Mouse (Mus musculus) MEL (cell line): Measurements from ENCODE around the gene Agl.

Experiments
- BHLHE40 ChIP-seq: IDR thresholded peaks from 2 replicates; pipeline ENCODE4 v1.6.1; 2012; ENCODE audit warnings: low read depth, mild to moderate bottlenecking, inconsistent platforms, low read length, improper control_type of control experiment, borderline replicate concordance
- CHD1 ChIP-seq: IDR thresholded peaks from 2 replicates; pipeline ENCODE4 v1.6.1; 2012; ENCODE audit warnings: low read depth, mild to moderate bottlenecking, inconsistent platforms, low read length, improper control_type of control experiment
- CTCF ChIP-seq, 3 experiments: IDR thresholded peaks in 2 of 3; conservative IDR thresholded peaks in 1 of 3; 2 replicates each; pipeline ENCODE4 v1.5.1; 2011 to 2012; ENCODE audit warnings: low read length in 3 of 3, low read depth in 2 of 3, mild to moderate bottlenecking in 2 of 3, improper control_type of control experiment in 1 of 3, inconsistent platforms in 1 of 3, mixed read lengths in 1 of 3, moderate library complexity in 1 of 3; ENCODE audit not compliant: control insufficient read depth in 1 of 3, insufficient read depth in 1 of 3, poor library complexity in 1 of 3, severe bottlenecking in 1 of 3
- EP300 ChIP-seq, 2 experiments: IDR thresholded peaks; 2 replicates each; pipeline ENCODE4 v1.6.1; 2011; ENCODE audit warnings: improper control_type of control experiment in 2 of 2, low read length in 2 of 2, low read depth in 1 of 2, mild to moderate bottlenecking in 1 of 2
- GABPA ChIP-seq: IDR thresholded peaks from 2 replicates; pipeline ENCODE4 v1.6.1; 2012; ENCODE audit warnings: low read depth, mild to moderate bottlenecking, inconsistent platforms, low read length, improper control_type of control experiment, moderate library complexity
- HCFC1 ChIP-seq: IDR thresholded peaks from 2 replicates; pipeline ENCODE4 v1.6.1; 2012; ENCODE audit warnings: low read depth, mild to moderate bottlenecking, inconsistent platforms, low read length, improper control_type of control experiment, moderate library complexity
- KAT2A ChIP-seq: conservative IDR thresholded peaks from 2 replicates; pipeline ENCODE4 v1.6.1; 2012; ENCODE audit warnings: low read depth, low read length, improper control_type of control experiment, inconsistent platforms
- POLR2A ChIP-seq, 2 experiments: IDR thresholded peaks; 2 replicates each; pipeline ENCODE4 v1.6.1; 2011 to 2012; ENCODE audit warnings: low read length in 2 of 2, mild to moderate bottlenecking in 2 of 2, control low read depth in 1 of 2, improper control_type of control experiment in 1 of 2, low read depth in 1 of 2, moderate library complexity in 1 of 2; ENCODE audit not compliant: control insufficient read depth in 1 of 2, insufficient read depth in 1 of 2, poor library complexity in 1 of 2
- SIN3A ChIP-seq: IDR thresholded peaks from 2 replicates; pipeline ENCODE4 v1.6.1; 2012; ENCODE audit warnings: low read length, improper control_type of control experiment, inconsistent platforms
- TAL1 ChIP-seq: IDR thresholded peaks from 2 replicates; pipeline ENCODE4 v1.6.1; 2012; ENCODE audit warnings: mild to moderate bottlenecking, inconsistent platforms, low read length, moderate library complexity, mixed read lengths
- TBP ChIP-seq: IDR thresholded peaks from 2 replicates; pipeline ENCODE4 v1.8.0; 2011; ENCODE audit warnings: low read depth, low read length, improper control_type of control experiment
- TCF12 ChIP-seq: IDR thresholded peaks from 2 replicates; pipeline ENCODE4 v1.6.1; 2014; ENCODE audit warnings: low read depth, mild to moderate bottlenecking, inconsistent platforms, low read length, improper control_type of control experiment, moderate library complexity
- ZNF384 ChIP-seq: IDR thresholded peaks from 2 replicates; pipeline ENCODE4 v1.6.1; 2012; ENCODE audit warnings: low read depth, mild to moderate bottlenecking, inconsistent platforms, low read length, improper control_type of control experiment

DNA sequence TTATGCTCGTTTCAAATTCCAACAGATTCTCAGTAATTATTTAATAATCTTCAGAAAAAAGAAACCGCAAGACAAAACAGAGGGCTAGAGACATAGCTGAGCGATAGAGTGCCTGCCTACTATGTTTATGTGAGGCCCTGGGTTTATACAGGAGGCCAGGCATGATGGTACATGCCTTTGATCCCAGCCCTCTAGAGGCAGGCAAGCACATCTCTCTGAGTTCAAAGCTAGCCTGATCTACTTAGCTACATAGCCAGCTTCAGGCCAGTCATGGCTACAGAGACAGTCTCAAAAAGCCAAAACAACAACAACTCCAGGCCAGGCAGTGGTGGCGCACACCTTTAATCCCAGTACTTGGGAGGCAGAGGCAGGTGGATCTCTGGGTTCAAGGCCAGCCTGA, 106.4 kb downstream of the Agl start:
- TF ChIP-seq TBP (no peak), KAT2A (no peak), CTCF (IDR thresholded peaks at IDR 0.05 in 2 of 3, conservative IDR thresholded peaks at IDR 0.05 in 1 of 3; ENCODE audit: control insufficient read depth in 1 of 3, insufficient read depth in 1 of 3, low read depth in 2 of 3, low read length in 3 of 3, poor library complexity in 1 of 3, severe bottlenecking in 1 of 3) (no peak), HCFC1 (no peak), POLR2A (IDR thresholded peaks at IDR 0.05; ENCODE audit: control insufficient read depth in 1 of 2, insufficient read depth in 1 of 2, low read depth in 1 of 2, low read length in 2 of 2, poor library complexity in 1 of 2) (no peak), TAL1 (no peak), TCF12 (no peak), EP300 (IDR thresholded peaks at IDR 0.05; ENCODE audit: low read depth in 1 of 2, low read length in 2 of 2) (no peak), CHD1 (no peak), BHLHE40 (no peak), SIN3A (no peak), ZNF384 (no peak), GABPA (no peak)
